ENCODE assay signal across 8 mouse cellular contexts in genomic region chr7:64049183-64049965, GRCm38 (mm10).
DNase-seq lines count a peak whose midpoint lies in the region; ATAC-seq lines count a peak whose summit lies in the region.

No protein-coding gene starts in this region.

- H3K27me3 ChIP-seq in embryonic facial prominence, embryonic 14.5 days (replicated peaks; ENCODE audit: control insufficient read depth, insufficient read depth, low read length): no peaks in the 10 kb centered on the region
- H3K27me3 ChIP-seq in hindbrain, embryonic 15.5 days: no peaks in the 10 kb centered on the region
- H3K27me3 ChIP-seq in splenic B cell, adult 2 months (ENCODE audit: control insufficient read depth, insufficient read depth, low read length, poor library complexity, severe bottlenecking): no peaks in the 10 kb centered on the region

- H3K9ac ChIP-seq in embryonic facial prominence, embryonic 14.5 days (ENCODE audit: low read depth, low read length): peak overlapping the region; percentile 67
- peak overlapping the region; percentile 53; the same call in 1 of the 2 replicates for H3K9ac ChIP-seq in hindbrain, embryonic 15.5 days

- 73% methylated on average over 11 of the region's 11 CpGs for WGBS in embryonic facial prominence, embryonic 14.5 days
- 68% methylated on average over 11 of the region's 11 CpGs for WGBS in hindbrain, embryonic 15.5 days
- 61% methylated on average over 11 of the region's 11 CpGs for WGBS in macrophage (ENCODE audit: missing documents)

- no peaks in the 10 kb centered on the region for H3K36me3 ChIP-seq in embryonic facial prominence, embryonic 14.5 days (ENCODE audit: control insufficient read depth, insufficient read depth, low read length)
- no peaks in the 10 kb centered on the region for H3K36me3 ChIP-seq in hindbrain, embryonic 15.5 days
- no peaks in the 10 kb centered on the region for H3K36me3 ChIP-seq in macrophage (ENCODE audit: inconsistent target)
- H3K36me3 ChIP-seq in splenic B cell, adult 2 months (ENCODE audit: control insufficient read depth, insufficient read depth, low read length, poor library complexity, severe bottlenecking): no peaks in the 10 kb centered on the region

- ATAC-seq in embryonic facial prominence, embryonic 14.5 days (ENCODE audit: low read depth): no peak
- ATAC-seq in hindbrain, embryonic 15.5 days (ENCODE audit: low FRiP score, low read depth): peak; percentile 21

- no peaks in the 10 kb centered on the region for H3K9me3 ChIP-seq in embryonic facial prominence, embryonic 14.5 days (ENCODE audit: control insufficient read depth, low read length)
- no peaks in the 10 kb centered on the region for H3K9me3 ChIP-seq in hindbrain, embryonic 15.5 days

- no peak overlapping the region; the same call in 1 of the 2 replicates for H3K27ac ChIP-seq in embryonic facial prominence, embryonic 14.5 days (replicated peaks; ENCODE audit: low read depth, low read length)
- peak overlapping the region; percentile 26 for H3K27ac ChIP-seq in hindbrain, embryonic 15.5 days (replicated peaks)
- H3K27ac ChIP-seq in macrophage: peak overlapping the region; percentile 70

- peak overlapping the region; percentile 45 for H3K4me3 ChIP-seq in embryonic facial prominence, embryonic 14.5 days (ENCODE audit: low read depth, low read length)
- peak overlapping the region; percentile 44; the same call in 1 of the 2 replicates for H3K4me3 ChIP-seq in hindbrain, embryonic 15.5 days
- H3K4me3 ChIP-seq in macrophage (ENCODE audit: inconsistent target): no peak overlapping the region

- no peaks in the 10 kb centered on the region for H3K79me2 ChIP-seq in macrophage (ENCODE audit: inconsistent target)

- peak overlapping the region; percentile 74 for H3K4me2 ChIP-seq in embryonic facial prominence, embryonic 14.5 days (ENCODE audit: low read depth, low read length)
- H3K4me2 ChIP-seq in hindbrain, embryonic 15.5 days: peak overlapping the region; percentile 70

- peak; percentile 89 for DNase-seq in heart, adult 11 months
- no peak for DNase-seq in heart, adult 8-10 months (ENCODE audit: low spot score)
- DNase-seq in embryonic facial prominence, embryonic 14.5 days (ENCODE audit: low spot score): no peak
- DNase-seq in splenic B cell, adult 2 months (ENCODE audit: low read depth, low spot score): peak; percentile 43
- DNase-seq in kidney, adult 8-10 months: no peak
- DNase-seq in layer of hippocampus, postnatal 25 days (ENCODE audit: extremely low spot score in 1 of 2, low spot score in 1 of 2): no peak

- peaks cover 15% of the 10 kb centered on the region; the same call in 1 of the 2 replicates for H3K4me1 ChIP-seq in embryonic facial prominence, embryonic 14.5 days (ENCODE audit: control insufficient read depth, insufficient read depth, low read length)
- H3K4me1 ChIP-seq in hindbrain, embryonic 15.5 days (replicated peaks): peaks cover 24% of the 10 kb centered on the region

Comparison
In these comparisons a context has a peak if more than half of its experiments do, and no peak if none do; other contexts are left out.
1. DNase-seq: peak in heart, adult 11 months (single experiment) and splenic B cell, adult 2 months (single experiment); none in heart, adult 8-10 months (single experiment), embryonic facial prominence, embryonic 14.5 days (single experiment), kidney, adult 8-10 months (0 of 2) and layer of hippocampus, postnatal 25 days (0 of 2).